16 mouse cellular contexts compared by ENCODE assay signal in the genomic region with DNA sequence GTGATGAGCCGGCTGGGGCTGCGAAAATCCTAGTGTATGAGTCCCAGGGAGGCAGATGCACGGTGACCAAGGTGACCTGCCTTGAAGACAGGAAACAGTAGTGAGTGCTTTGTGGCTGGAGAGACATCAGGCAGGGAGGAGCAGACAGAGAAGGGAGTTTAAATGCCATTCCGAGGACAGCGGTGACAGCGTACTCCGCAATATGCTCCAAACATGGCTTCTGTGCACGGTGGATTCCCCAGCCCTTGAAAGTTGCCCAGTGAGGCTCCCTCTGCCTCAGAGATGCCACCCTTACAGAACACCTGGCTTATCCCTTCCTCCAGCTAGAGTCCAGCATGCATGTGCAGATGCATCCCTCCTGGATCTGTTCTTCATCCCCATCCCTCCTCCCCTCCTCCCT. TPM values are rescaled to one million over a fixed set of nuclear protein-coding genes. Genes with fewer than 3 reads are reported as not detected.
DNase-seq lines count a peak whose midpoint lies in the region; ATAC-seq lines count a peak whose summit lies in the region.
"Had no signal": no experiment of that assay in that cellular context is flagged by ENCODE, and none has a peak within 500 bp of the region (broad histone marks: within the 10 kb centered on the region; RNA-seq: fewer than 3 reads in every experiment).

No protein-coding gene starts in this region.

- 70% methylated on average over 8 of the region's 8 CpGs for WGBS in neural tube, embryonic 13.5 days
- 55% methylated on average over 8 of the region's 8 CpGs for WGBS in hindbrain, embryonic 16.5 days

- H3K27ac ChIP-seq in neural tube, embryonic 13.5 days (replicated peaks): peak overlapping the region; percentile 61
- H3K27ac ChIP-seq in hindbrain, embryonic 16.5 days (ENCODE audit: low read depth, low read length): peak overlapping the region; percentile 63
- H3K27ac ChIP-seq: liver, embryonic 14.5 days had no signal

- H3K36me3 ChIP-seq in neural tube, embryonic 13.5 days: no peaks in the 10 kb centered on the region
- H3K36me3 ChIP-seq in hindbrain, embryonic 16.5 days (ENCODE audit: control insufficient read depth, insufficient read depth, low read length): no peaks in the 10 kb centered on the region
- H3K36me3 ChIP-seq: heart, embryonic 12.5 days had no signal

- DNase-seq in cerebellum, adult 9-11 months: peak; percentile 47
- DNase-seq in cerebellum, postnatal 36 days: no peak
- no peak for DNase-seq in neural tube, embryonic 10.5 days (ENCODE audit: extremely low spot score, low spot score)
- DNase-seq in T-cell, adult 2 months (ENCODE audit: low spot score): no peak
- DNase-seq in kidney, adult 18-20 months: no peak
- DNase-seq: adrenal gland, postnatal 25 days; gastrocnemius, postnatal 36 days; kidney, adult 2 months; kidney, postnatal 36 days had no signal

- H3K4me2 ChIP-seq in neural tube, embryonic 13.5 days: no peak overlapping the region
- H3K4me2 ChIP-seq in hindbrain, embryonic 16.5 days (ENCODE audit: low read length): no peak overlapping the region
- H3K4me2 ChIP-seq: heart, embryonic 12.5 days had no signal

- H3K9ac ChIP-seq in neural tube, embryonic 13.5 days: no peak overlapping the region
- no peak overlapping the region for H3K9ac ChIP-seq in hindbrain, embryonic 16.5 days (ENCODE audit: low read depth, low read length)
- H3K9ac ChIP-seq: heart, embryonic 12.5 days; liver, embryonic 14.5 days had no signal

- H3K4me3 ChIP-seq in neural tube, embryonic 13.5 days: no peak overlapping the region
- no peak overlapping the region for H3K4me3 ChIP-seq in hindbrain, embryonic 16.5 days (ENCODE audit: low read length)
- H3K4me3 ChIP-seq: heart, embryonic 12.5 days; megakaryocyte, embryonic 14.5 days had no signal

- no peaks in the 10 kb centered on the region for H3K27me3 ChIP-seq in neural tube, embryonic 13.5 days
- H3K27me3 ChIP-seq in hindbrain, embryonic 16.5 days (replicated peaks; ENCODE audit: control insufficient read depth, insufficient read depth, low read length): no peaks in the 10 kb centered on the region
- H3K27me3 ChIP-seq: CH12.LX; megakaryocyte, embryonic 14.5 days had no signal

- peaks cover 62% of the 10 kb centered on the region for H3K4me1 ChIP-seq in neural tube, embryonic 13.5 days (replicated peaks)
- H3K4me1 ChIP-seq in hindbrain, embryonic 16.5 days (ENCODE audit: control insufficient read depth, insufficient read depth, low read depth, low read length): peaks cover 48% of the 10 kb centered on the region

- ATAC-seq in neural tube, embryonic 13.5 days (ENCODE audit: low read depth): no peak
- no peak for ATAC-seq in hindbrain, embryonic 16.5 days
- no peak for ATAC-seq in frontal cortex, adult (ENCODE audit: low TSS enrichment)

- H3K9me3 ChIP-seq in neural tube, embryonic 13.5 days: no peaks in the 10 kb centered on the region
- no peaks in the 10 kb centered on the region for H3K9me3 ChIP-seq in hindbrain, embryonic 16.5 days (ENCODE audit: control insufficient read depth, low read length)
- H3K9me3 ChIP-seq: heart, embryonic 12.5 days; megakaryocyte, embryonic 14.5 days had no signal

RNA-seq across cellular contexts. Expression of a gene that starts 45.0 kb away (rescaled TPM):
- 4.0 and 4.9 TPM in 2 replicates for polyA plus RNA-seq in neural tube, embryonic 13.5 days (2015; fragmentation: Nextera tagmentation; extraction: Ambion mirVana)
- polyA plus RNA-seq in hindbrain, embryonic 16.5 days (2015; fragmentation: Nextera tagmentation; extraction: Ambion mirVana): 6.1 and 6.6 TPM in 2 replicates
